Mouse (Mus musculus): ENCODE measurements around the gene Lrtm2.

The Lrtm2 gene

DNA sequence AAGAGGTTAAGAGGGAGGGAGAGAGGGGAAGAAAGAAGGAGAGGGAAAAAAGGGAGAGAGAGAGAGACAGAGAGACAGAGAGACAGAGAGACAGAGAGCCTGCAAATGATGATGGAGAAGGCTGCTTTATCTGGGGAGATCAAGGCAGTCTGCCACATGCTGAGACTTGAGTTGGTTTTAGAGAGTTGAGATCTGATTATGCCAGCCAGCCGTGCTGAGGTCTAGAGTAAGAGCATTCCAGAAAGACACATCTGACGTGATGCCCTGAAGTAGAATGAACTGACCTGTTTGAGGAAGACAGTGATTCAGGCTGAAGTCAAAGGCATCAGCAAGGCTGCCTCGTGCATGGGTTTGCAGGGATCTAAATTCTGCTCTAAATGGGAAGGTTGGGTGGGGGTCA, 3.3 kb upstream of the Lrtm2 start:
- DNase-seq, result no peak

GRCm38 (mm10) chr6:119333202-119333601, 2.6 kb upstream of the Lrtm2 start:
- no peak for DNase-seq

GRCm38 (mm10) chr6:119332111-119332510, 1.5 kb upstream of the Lrtm2 start:
- no peak for DNase-seq

- DNase-seq, result peak; percentile 51
Measured at GRCm38 (mm10) chr6:119329936-119330335, 630 bp downstream of the Lrtm2 start.

GRCm38 (mm10) chr6:119329215-119329714, 1.3 kb downstream of the Lrtm2 start:
- DNase-seq, result peak; percentile 97

DNA sequence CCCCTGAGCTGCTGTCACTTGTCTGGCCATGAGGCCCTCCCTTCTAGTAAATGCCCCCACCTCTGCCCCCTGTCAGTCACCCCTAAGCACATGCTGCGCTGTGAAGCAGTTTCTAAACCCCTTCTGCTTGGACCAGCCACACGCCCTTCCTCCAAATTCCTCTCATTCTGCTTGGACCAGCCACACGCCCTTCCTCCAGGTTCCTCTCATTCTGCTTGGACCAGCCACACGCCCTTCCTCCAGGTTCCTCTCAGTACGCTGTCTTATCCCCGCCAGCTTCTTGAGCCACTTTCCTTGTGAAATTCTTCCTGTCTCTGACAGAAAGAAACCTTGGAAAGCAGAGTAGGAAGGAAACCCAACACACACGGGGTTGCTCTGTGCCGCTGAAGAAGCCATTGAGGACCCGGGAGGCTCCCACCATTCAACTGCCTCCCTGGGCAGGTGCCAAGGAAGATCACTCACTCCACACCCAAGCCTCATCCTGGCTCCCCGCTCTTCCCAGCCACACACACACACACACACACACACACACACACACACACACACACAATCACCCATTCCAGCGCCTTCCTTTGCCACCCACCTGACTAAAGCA, 1.9 kb downstream of the Lrtm2 start:
- no peak for DNase-seq

- DNase-seq, result peak; percentile 90
Measured at GRCm38 (mm10) chr6:119326541-119326940, 4.0 kb downstream of the Lrtm2 start.

GRCm38 (mm10) chr6:119325978-119326377, 4.6 kb downstream of the Lrtm2 start:
- DNase-seq, result peak; percentile 64

GRCm38 (mm10) chr6:119324776-119325175, 5.8 kb downstream of the Lrtm2 start:
- no peak for DNase-seq

GRCm38 (mm10) chr6:119321752-119322151, 8.8 kb downstream of the Lrtm2 start:
- no peak for DNase-seq

GRCm38 (mm10) chr6:119320481-119320880, 10.1 kb downstream of the Lrtm2 start:
- no peak for DNase-seq

- peak; percentile 43 for DNase-seq
Measured at GRCm38 (mm10) chr6:119319358-119319757, 11.2 kb downstream of the Lrtm2 start.

DNA sequence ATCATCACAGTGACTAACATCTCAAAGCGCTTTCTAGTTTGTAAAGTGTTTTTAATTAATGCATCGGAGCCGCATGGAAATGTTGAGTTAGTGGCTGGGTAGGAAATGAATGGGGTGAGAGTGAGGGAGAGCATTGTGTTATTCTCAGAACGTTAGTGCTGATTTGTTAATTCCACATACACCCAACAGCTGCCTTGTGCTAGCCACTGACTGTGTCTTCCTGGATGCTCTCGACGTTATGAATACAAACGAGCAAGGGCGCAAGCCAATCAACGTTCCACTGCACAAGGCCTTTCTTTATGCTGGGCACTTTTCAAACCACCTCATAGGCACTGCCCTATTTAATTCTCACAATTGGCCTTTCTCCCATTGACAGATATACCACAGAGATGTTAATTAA, 11.8 kb downstream of the Lrtm2 start:
- DNase-seq, result peak; percentile 79

- DNase-seq, result peak; percentile 61
Measured at GRCm38 (mm10) chr6:119314751-119315476, 15.7 kb downstream of the Lrtm2 start.

DNA sequence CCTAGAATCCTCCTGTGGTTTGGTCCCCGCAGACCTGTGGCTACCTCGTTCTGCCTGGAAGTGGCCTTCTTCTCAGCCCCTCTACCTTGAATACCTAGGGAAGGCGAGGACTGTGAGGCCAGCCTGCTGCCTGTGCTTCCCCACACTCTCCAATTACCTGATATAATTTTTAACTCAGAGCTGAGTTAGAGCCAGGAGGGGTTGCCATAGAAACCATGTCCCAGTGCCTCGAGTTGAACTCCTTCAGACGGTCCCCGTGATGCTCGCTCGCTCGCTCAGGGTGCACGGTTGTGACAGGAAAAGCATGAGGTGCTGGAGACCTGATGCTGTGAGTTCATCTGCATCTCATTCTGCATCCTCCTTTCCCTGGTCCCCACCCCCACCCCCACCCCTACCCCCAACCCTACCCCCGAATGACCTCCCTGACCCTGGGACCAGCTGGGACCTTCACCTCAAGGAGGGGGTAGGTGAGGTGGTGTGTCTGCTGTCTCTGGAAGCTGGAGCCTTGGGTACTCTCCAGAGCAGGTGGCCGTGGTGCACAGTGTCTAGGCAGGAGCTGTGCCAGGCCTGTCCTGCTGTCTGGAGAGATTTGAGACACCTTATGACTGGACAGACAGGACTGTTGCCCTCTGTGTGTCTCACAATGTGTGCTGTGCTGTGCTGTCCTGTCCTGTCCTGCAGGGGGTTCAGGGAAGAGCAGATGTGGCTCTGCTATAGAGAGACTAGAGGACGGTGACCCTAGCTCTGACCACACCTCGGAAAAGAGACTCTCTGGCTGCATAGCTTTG, 16.8 kb downstream of the Lrtm2 start:
- no peak for DNase-seq

DNA sequence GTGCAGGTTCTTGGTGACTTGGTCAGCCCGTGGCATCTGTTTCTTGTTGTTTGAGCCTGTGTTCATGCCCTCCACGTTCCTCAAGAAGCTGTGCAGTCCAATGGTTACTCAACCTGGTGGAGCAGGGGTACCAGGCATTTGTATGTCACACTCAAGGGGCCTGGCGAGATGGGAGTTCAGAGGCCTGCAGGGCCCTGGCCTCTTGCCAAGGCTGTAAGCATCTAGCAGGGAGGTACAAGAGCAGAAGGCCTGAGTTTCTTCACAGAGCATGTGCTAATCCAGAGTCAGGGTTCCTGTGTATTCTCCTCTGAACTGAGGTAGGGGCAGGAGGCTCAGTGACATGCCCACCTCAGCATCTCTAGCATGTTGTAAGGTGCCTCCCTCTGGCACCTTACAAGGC, 17.5 kb downstream of the Lrtm2 start:
- DNase-seq, result peak; percentile 42

GRCm38 (mm10) chr6:119312381-119312780, 18.2 kb downstream of the Lrtm2 start:
- no peak for DNase-seq

DNA sequence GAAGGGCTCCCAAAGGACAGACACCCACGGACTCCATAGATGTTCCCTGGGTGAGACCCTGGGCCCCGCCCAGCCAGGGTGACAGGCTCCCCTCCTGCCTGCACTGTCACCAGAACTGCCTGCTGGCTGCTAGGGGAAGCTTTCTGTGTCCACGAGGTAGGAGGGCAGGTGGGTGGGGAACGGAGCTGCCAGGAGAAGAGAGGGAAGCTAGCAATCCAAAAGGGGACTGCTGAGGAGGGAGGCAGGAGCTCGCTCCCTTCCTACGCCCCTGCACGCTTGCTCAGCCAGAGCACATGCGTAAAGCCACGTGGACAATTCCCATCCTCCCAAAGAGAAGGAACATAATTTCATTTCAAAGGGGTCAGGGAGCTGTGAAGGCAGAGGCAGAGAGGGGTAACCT, 20.4 kb downstream of the Lrtm2 start:
- no peak for DNase-seq

DNA sequence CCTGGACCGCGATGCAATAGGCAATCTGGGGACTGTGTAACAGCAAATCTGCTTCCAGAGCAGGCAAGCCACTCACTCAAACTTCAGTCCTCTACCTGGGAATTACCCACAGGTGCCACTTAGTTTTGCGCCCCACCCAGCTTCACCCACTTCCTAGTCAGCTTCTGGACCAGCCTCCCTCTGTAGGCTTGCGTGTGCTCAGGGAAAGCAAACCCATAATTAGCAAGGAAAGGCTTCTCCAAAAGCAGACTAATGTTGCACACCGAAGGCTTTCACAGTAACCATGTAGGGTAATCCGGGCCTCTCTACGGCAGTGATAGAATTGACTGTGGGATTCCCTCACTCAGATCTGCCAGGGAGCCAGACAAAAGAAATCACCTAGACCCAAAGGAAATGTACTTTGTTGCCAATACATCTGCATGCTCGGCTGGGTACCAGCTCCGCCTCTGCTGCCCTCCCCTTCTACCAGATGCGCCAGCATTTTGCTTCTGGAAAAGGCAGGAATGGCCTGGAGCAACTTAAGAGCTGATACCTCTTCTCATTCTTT, 22.6 kb downstream of the Lrtm2 start:
- DNase-seq, result no peak

DNA sequence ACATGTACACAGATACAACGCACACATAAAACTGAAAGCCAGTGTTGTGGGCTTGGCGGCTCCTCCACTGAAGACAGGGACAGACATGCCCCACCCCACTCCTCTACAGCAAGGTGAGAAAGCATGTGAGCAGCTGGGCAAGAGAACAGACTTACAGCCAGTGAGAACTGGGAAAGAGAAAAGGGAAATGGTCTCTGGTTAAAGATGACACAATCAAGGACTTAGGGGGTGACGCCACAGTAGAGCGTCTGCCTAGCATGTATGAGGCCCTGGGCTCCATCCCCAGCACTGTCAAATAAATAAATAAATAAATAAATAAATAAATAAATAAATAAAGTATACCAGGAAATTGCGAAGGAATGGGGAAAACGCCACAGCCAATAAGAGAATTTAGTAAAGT, 27.2 kb downstream of the Lrtm2 start:
- no peak for DNase-seq

GRCm38 (mm10) chr6:119301310-119301709, 29.3 kb downstream of the Lrtm2 start:
- no peak for DNase-seq

GRCm38 (mm10) chr6:119280761-119281160, 49.8 kb downstream of the Lrtm2 start:
- DNase-seq, result peak; percentile 55

GRCm38 (mm10) chr6:119276713-119277112, 53.9 kb downstream of the Lrtm2 start:
- DNase-seq, result no peak
